Mouse (Mus musculus) midbrain, postnatal 0 days (tissue): ENCODE data around the gene Hist2h2aa2. TPM values are rescaled to one million over a fixed set of nuclear protein-coding genes. Genes with fewer than 3 reads are reported as not detected.

ENCODE experiments used
- ATAC-seq: fragments of 200-750 bp; cut with Nextera tagmentation; 2 replicates; pipeline ENCODE4 v1.8.0; 2017; ENCODE audit warnings: moderate number of reproducible peaks, mild to moderate bottlenecking, moderate TSS enrichment, moderate library complexity; ENCODE audit not compliant: low FRiP score
- DNase-seq: peaks from one replicate; pipeline ENCODE4 v3.0.0-alpha.2; 2015; ENCODE audit warnings: low spot score
- H3K27ac ChIP-seq: fragments of 300-500 bp; sonication (generic); 2 replicates; pipeline ENCODE4 v1.5.1; 2014; ENCODE audit warnings: low read depth, mild to moderate bottlenecking, low read length, mixed read lengths
- H3K27me3 ChIP-seq: fragments of 300-500 bp; sonication (generic); 2 replicates; pipeline ENCODE4 v1.6.1; 2014; ENCODE audit warnings: low read length, control low read depth, mixed read lengths; ENCODE audit not compliant: insufficient read depth
- H3K36me3 ChIP-seq: fragments of 300-500 bp; sonication (generic); 2 replicates; pipeline ENCODE4 v1.6.1; 2014; ENCODE audit warnings: low read length, control low read depth, mixed read lengths; ENCODE audit not compliant: insufficient read depth
- H3K4me1 ChIP-seq: fragments of 300-500 bp; sonication (generic); 2 replicates; pipeline ENCODE4 v1.6.1; 2014; ENCODE audit warnings: mild to moderate bottlenecking, control low read depth, antibody characterized with exemption, low read length, mixed read lengths; ENCODE audit not compliant: insufficient read depth
- H3K4me2 ChIP-seq: fragments of 300-500 bp; sonication (generic); 2 replicates; pipeline ENCODE4 v1.6.1; 2014; ENCODE audit warnings: low read depth, mild to moderate bottlenecking, low read length, mixed read lengths; ENCODE audit not compliant: poor library complexity, severe bottlenecking
- H3K4me3 ChIP-seq: fragments of 300-500 bp; sonication (generic); 2 replicates; pipeline ENCODE4 v1.5.1; 2014; ENCODE audit warnings: low read depth, mild to moderate bottlenecking, low read length, moderate library complexity
- H3K9ac ChIP-seq: fragments of 300-500 bp; sonication (generic); replicated peaks from 2 replicates; pipeline ENCODE4 v1.6.1; 2014; ENCODE audit warnings: mild to moderate bottlenecking, low read length, moderate library complexity, mixed read lengths; ENCODE audit not compliant: poor library complexity, severe bottlenecking
- H3K9me3 ChIP-seq: fragments of 300-500 bp; sonication (generic); 2 replicates; pipeline ENCODE4 v1.6.1; 2016; ENCODE audit warnings: low read length, control low read depth
- CTCF ChIP-seq: IDR thresholded peaks from 2 replicates; pipeline ENCODE4 v1.5.1; 2016; ENCODE audit warnings: antibody characterized with exemption, mild to moderate bottlenecking
- WGBS: fragments of 180-500 bp; shearing (Covaris S2); extraction: QIAGEN DNeasy Blood & Tissue Kit; methylation state at CpG from one replicate; pipeline ENCODE4 v1.1.7; 2014; 5-methylcytosine and 5-hydroxymethylcytosine counted together
- polyA plus RNA-seq: library from polyadenylated mRNA; unstranded; fragments of >200 nt; fragmentation: Nextera tagmentation; extraction: Ambion mirVana; gene quantifications from 2 replicates; pipeline ENCODE4 v1.2.1, GENCODE M21; 2015
- total RNA-seq: library from RNA; depleted of rRNA; stranded (reverse); fragments of >200 nt; gene quantifications from 2 replicates; pipeline ENCODE4 v1.2.3, GENCODE M21; 2014

Gene Hist2h2aa2
- total and polyA plus RNA-seq, 2 experiments from 2014 or later: 45.6 to 1,403 TPM

GRCm38 (mm10) chr3:96198181-96198580 is 41.9 kb downstream of the Hist2h2aa2 start:
- ATAC-seq (peak; percentile 38; the same call in 1 of the 2 replicates), DNase-seq (peak; percentile 47)
- Histone ChIP-seq H3K9ac (peak overlapping the region; percentile 20), H3K27ac (peak overlapping the region; percentile 100), H3K36me3 (peaks cover 14% of the 10 kb centered on the region), H3K4me3 (peak overlapping the region; percentile 59; the same call in 1 of the 2 replicates), H3K4me1 (peaks cover 8% of the 10 kb centered on the region; the same call in 1 of the 2 replicates), H3K4me2 (peak overlapping the region; percentile 92), H3K27me3 (no peaks in the 10 kb centered on the region), H3K9me3 (no peaks in the 10 kb centered on the region)
- TF ChIP-seq CTCF: no peak
- WGBS: 7% methylated on average over 6 of the region's 6 CpGs

GRCm38 (mm10) chr3:96197129-96197749 is 42.8 kb downstream of the Hist2h2aa2 start:
- WGBS: under 1% methylated on average over 50 of the region's 50 CpGs
- DNase-seq: peak; percentile 97
- ATAC-seq: peak; percentile 93

GRCm38 (mm10) chr3:96196437-96197128 is 43.5 kb downstream of the Hist2h2aa2 start:
- WGBS: 19% methylated on average over 27 of the region's 27 CpGs
- H3K9ac ChIP-seq: peak overlapping the region; percentile 86
- no peaks in the 10 kb centered on the region for H3K9me3 ChIP-seq
- H3K4me1 ChIP-seq: peaks cover 8% of the 10 kb centered on the region; the same call in 1 of the 2 replicates
- H3K4me2 ChIP-seq: peak overlapping the region; percentile 92
- ATAC-seq (peak; percentile 8; the same call in 1 of the 2 replicates), DNase-seq (no peak)
- peak overlapping the region; percentile 59 for H3K4me3 ChIP-seq
- H3K27me3 ChIP-seq: no peaks in the 10 kb centered on the region
- H3K36me3 ChIP-seq: peaks cover 24% of the 10 kb centered on the region
- H3K27ac ChIP-seq: peak overlapping the region; percentile 100
- no peak for TF ChIP-seq CTCF

More at GRCm38 (mm10) chr3:96197129-96197749, 42.8 kb downstream of the Hist2h2aa2 start:
- Histone ChIP-seq H3K9ac (peak overlapping the region; percentile 86), H3K36me3 (peaks cover 24% of the 10 kb centered on the region), H3K27ac (peak overlapping the region; percentile 100), H3K4me2 (peak overlapping the region; percentile 92), H3K9me3 (no peaks in the 10 kb centered on the region), H3K4me1 (peaks cover 8% of the 10 kb centered on the region; the same call in 1 of the 2 replicates), H3K4me3 (peak overlapping the region; percentile 59), H3K27me3 (no peaks in the 10 kb centered on the region)
- TF ChIP-seq CTCF: peak; percentile 44

- H3K4me3 ChIP-seq: no peak overlapping the region
- H3K9ac ChIP-seq: no peak overlapping the region
- ATAC-seq: no peak
- H3K27me3 ChIP-seq: no peaks in the 10 kb centered on the region
- H3K36me3 ChIP-seq: peaks cover 24% of the 10 kb centered on the region
- 94% methylated on average over 11 of the region's 11 CpGs for WGBS
- H3K27ac ChIP-seq: no peak overlapping the region
- peaks cover 8% of the 10 kb centered on the region; the same call in 1 of the 2 replicates for H3K4me1 ChIP-seq
- TF ChIP-seq CTCF: peak; percentile 56
- no peaks in the 10 kb centered on the region for H3K9me3 ChIP-seq
- DNase-seq: no peak
- no peak overlapping the region for H3K4me2 ChIP-seq
Measured at GRCm38 (mm10) chr3:96195616-96196313, 44.3 kb downstream of the Hist2h2aa2 start.

- DNase-seq (no peak), ATAC-seq (no peak)
- Histone ChIP-seq H3K4me1 (peaks cover 8% of the 10 kb centered on the region; the same call in 1 of the 2 replicates), H3K9ac (no peak overlapping the region), H3K9me3 (no peaks in the 10 kb centered on the region), H3K4me2 (no peak overlapping the region), H3K36me3 (peaks cover 32% of the 10 kb centered on the region), H3K4me3 (no peak overlapping the region), H3K27ac (no peak overlapping the region), H3K27me3 (no peaks in the 10 kb centered on the region)
- TF ChIP-seq CTCF: no peak
- 90% methylated on average over 10 of the region's 10 CpGs for WGBS
Measured at GRCm38 (mm10) chr3:96194966-96195365, 45.1 kb downstream of the Hist2h2aa2 start.
